Mouse (Mus musculus) brain, embryonic 14.5 days (tissue): ENCODE measurements at regions not wholly inside any gene's neighbourhood (a gene's known extent, or its start where the extent isn't known, plus 50 kb on each side); places are given as distances from the start of the nearest gene placed in this dataset.

Source experiments
- CTCF ChIP-seq: fragments of 200-500 bp; IDR thresholded peaks from 2 replicates; pipeline ENCODE4 v1.5.1; 2012; ENCODE audit warnings: inconsistent platforms, mild to moderate bottlenecking, moderate library complexity, borderline replicate concordance; ENCODE audit not compliant: insufficient read depth, insufficient read length; ENCODE audit errors: extremely low read depth
- POLR2A ChIP-seq: fragments of 200-500 bp; IDR thresholded peaks from 2 replicates; pipeline ENCODE4 v1.6.1; 2012; ENCODE audit warnings: mild to moderate bottlenecking, inconsistent platforms, borderline replicate concordance; ENCODE audit not compliant: poor library complexity, insufficient read depth, insufficient read length, severe bottlenecking; ENCODE audit errors: extremely low read depth

DNA sequence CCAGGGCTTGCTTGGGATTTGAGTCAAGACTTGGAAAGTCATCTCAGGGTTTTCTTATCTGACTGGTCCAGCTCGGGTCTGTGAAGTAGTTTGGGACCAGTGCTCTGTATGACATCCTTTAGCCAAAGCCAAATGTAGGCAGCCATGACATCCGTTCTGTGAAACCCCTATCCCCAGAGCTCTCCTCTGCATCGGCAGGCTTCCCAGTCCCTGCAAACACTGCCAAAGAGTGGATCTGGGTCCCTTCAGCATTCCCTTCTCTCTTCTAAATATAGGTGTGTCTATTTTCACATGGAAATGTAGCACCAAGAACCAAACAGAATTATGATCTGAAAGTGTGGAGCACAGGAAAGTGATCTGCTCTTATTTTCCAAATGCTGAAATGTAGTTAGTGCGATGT, 302.1 kb upstream of the Rora start:
- TF ChIP-seq POLR2A (no peak), CTCF (no peak)
